Mouse (Mus musculus): Measurements from ENCODE around the gene Dpy19l1. TPM values are rescaled to one million over a fixed set of nuclear protein-coding genes. Genes with fewer than 3 reads are reported as not detected.

Dpy19l1 gene
- polyA plus RNA-seq, 1 experiment from 2014 or later = 11.3 TPM

GRCm38 (mm10) chr9:24410439-24410838 lies 92.5 kb downstream of the Dpy19l1 start:
- no peaks in the 10 kb centered on the region for H3K36me3 ChIP-seq
- no peak overlapping the region for H3K9ac ChIP-seq
- no peak overlapping the region for H3K4me3 ChIP-seq (replicated peaks)
- WGBS = 81% methylated on average over 1 of the region's 1 CpGs
- H3K4me2 ChIP-seq (replicated peaks) = no peak overlapping the region
- no peaks in the 10 kb centered on the region for H3K4me1 ChIP-seq (replicated peaks)
- no peaks in the 10 kb centered on the region for H3K9me3 ChIP-seq
- H3K27ac ChIP-seq = no peak overlapping the region
- no peak for ATAC-seq
- no peaks in the 10 kb centered on the region for H3K27me3 ChIP-seq (replicated peaks)

- Histone ChIP-seq H3K4me3 (replicated peaks) (no peak overlapping the region), H3K9me3 (no peaks in the 10 kb centered on the region), H3K36me3 (no peaks in the 10 kb centered on the region), H3K27me3 (replicated peaks) (no peaks in the 10 kb centered on the region), H3K27ac (no peak overlapping the region), H3K9ac (no peak overlapping the region), H3K4me1 (replicated peaks) (no peaks in the 10 kb centered on the region), H3K4me2 (replicated peaks) (no peak overlapping the region)
- WGBS = 75% methylated on average over 3 of the region's 3 CpGs
- no peak for ATAC-seq
Observed at GRCm38 (mm10) chr9:24407992-24408391, 94.9 kb downstream of the Dpy19l1 start.

- ATAC-seq = no peak
- H3K9ac ChIP-seq = no peak overlapping the region
- H3K27ac ChIP-seq = no peak overlapping the region
- H3K9me3 ChIP-seq = no peaks in the 10 kb centered on the region
- no peak overlapping the region for H3K4me3 ChIP-seq (replicated peaks)
- no peaks in the 10 kb centered on the region for H3K36me3 ChIP-seq
- H3K4me1 ChIP-seq (replicated peaks) = no peaks in the 10 kb centered on the region
- 67% methylated on average over 3 of the region's 3 CpGs for WGBS
- H3K27me3 ChIP-seq (replicated peaks) = no peaks in the 10 kb centered on the region
- no peak overlapping the region for H3K4me2 ChIP-seq (replicated peaks)
Observed at GRCm38 (mm10) chr9:24394146-24394545, 108.8 kb downstream of the Dpy19l1 start.

- no peaks in the 10 kb centered on the region for H3K27me3 ChIP-seq (replicated peaks)
- no peak overlapping the region for H3K9ac ChIP-seq
- H3K4me3 ChIP-seq (replicated peaks) = no peak overlapping the region
- no peaks in the 10 kb centered on the region for H3K9me3 ChIP-seq
- H3K4me2 ChIP-seq (replicated peaks) = no peak overlapping the region
- no peak for ATAC-seq
- no peaks in the 10 kb centered on the region for H3K4me1 ChIP-seq (replicated peaks)
- no peak overlapping the region for H3K27ac ChIP-seq
- 90% methylated on average over 8 of the region's 8 CpGs for WGBS
- H3K36me3 ChIP-seq = no peaks in the 10 kb centered on the region
Observed at GRCm38 (mm10) chr9:24390807-24391370, 112.1 kb downstream of the Dpy19l1 start.

GRCm38 (mm10) chr9:24387230-24387629 lies 115.7 kb downstream of the Dpy19l1 start:
- Histone ChIP-seq H3K4me1 (replicated peaks) (no peaks in the 10 kb centered on the region), H3K9ac (no peak overlapping the region), H3K9me3 (no peaks in the 10 kb centered on the region), H3K27me3 (replicated peaks) (no peaks in the 10 kb centered on the region), H3K27ac (no peak overlapping the region), H3K36me3 (no peaks in the 10 kb centered on the region), H3K4me2 (replicated peaks) (no peak overlapping the region), H3K4me3 (replicated peaks) (no peak overlapping the region)
- ATAC-seq = no peak

- Histone ChIP-seq H3K4me2 (replicated peaks) (no peak overlapping the region), H3K27me3 (replicated peaks) (no peaks in the 10 kb centered on the region), H3K27ac (no peak overlapping the region), H3K9me3 (no peaks in the 10 kb centered on the region), H3K4me3 (replicated peaks) (no peak overlapping the region), H3K9ac (no peak overlapping the region), H3K36me3 (no peaks in the 10 kb centered on the region), H3K4me1 (replicated peaks) (no peaks in the 10 kb centered on the region)
- ATAC-seq = no peak
- 70% methylated on average over 3 of the region's 3 CpGs for WGBS
Observed at GRCm38 (mm10) chr9:24379321-24379720, 123.6 kb downstream of the Dpy19l1 start.

GRCm38 (mm10) chr9:24378848-24379247 lies 124.1 kb downstream of the Dpy19l1 start:
- ATAC-seq = no peak
- no peak overlapping the region for H3K27ac ChIP-seq
- WGBS = 80% methylated on average over 2 of the region's 2 CpGs
- H3K9me3 ChIP-seq = no peaks in the 10 kb centered on the region
- H3K4me3 ChIP-seq (replicated peaks) = no peak overlapping the region
- no peaks in the 10 kb centered on the region for H3K27me3 ChIP-seq (replicated peaks)
- no peak overlapping the region for H3K9ac ChIP-seq
- H3K4me2 ChIP-seq (replicated peaks) = no peak overlapping the region
- H3K36me3 ChIP-seq = no peaks in the 10 kb centered on the region
- H3K4me1 ChIP-seq (replicated peaks) = no peaks in the 10 kb centered on the region

Other genes with a start within 250 kb of the Dpy19l1 start
- not detected in 2 replicates for gene Cypt4, start 122.1 kb upstream of the Dpy19l1 start, polyA plus RNA-seq (2015; fragmentation: Nextera tagmentation; extraction: Ambion mirVana)
- gene Dpy19l2, start 193.2 kb upstream of the Dpy19l1 start, polyA plus RNA-seq (2015; fragmentation: Nextera tagmentation; extraction: Ambion mirVana) = not detected in 2 replicates